Mouse (Mus musculus) hindbrain, embryonic 15.5 days (tissue): ENCODE measurements at regions not wholly inside any gene's neighbourhood (a gene's known extent, or its start where the extent isn't known, plus 50 kb on each side); places are given as distances from the start of the nearest gene placed in this dataset.

ENCODE experiments used
- ATAC-seq: fragments of 200-750 bp; cut with Nextera tagmentation; 2 replicates; pipeline ENCODE4 v1.8.0; 2017; ENCODE audit warnings: low read depth, moderate number of reproducible peaks, moderate TSS enrichment; ENCODE audit not compliant: low FRiP score
- H3K27ac ChIP-seq: fragments of 300-500 bp; sonication (generic); replicated peaks from 2 replicates; pipeline ENCODE4 v1.5.1; 2015; ENCODE audit warnings: mild to moderate bottlenecking, inconsistent platforms
- H3K27me3 ChIP-seq: fragments of 300-500 bp; sonication (generic); 2 replicates; pipeline ENCODE4 v1.6.1; 2015; ENCODE audit warnings: control low read depth, inconsistent platforms
- H3K36me3 ChIP-seq: fragments of 300-500 bp; sonication (generic); 2 replicates; pipeline ENCODE4 v1.6.1; 2015; ENCODE audit warnings: control low read depth, inconsistent platforms
- H3K4me1 ChIP-seq: fragments of 300-500 bp; sonication (generic); replicated peaks from 2 replicates; pipeline ENCODE4 v1.6.1; 2015; ENCODE audit warnings: control low read depth, inconsistent platforms
- H3K4me2 ChIP-seq: fragments of 300-500 bp; sonication (generic); 2 replicates; pipeline ENCODE4 v1.6.1; 2015; ENCODE audit warnings: moderate library complexity, mild to moderate bottlenecking, inconsistent platforms
- H3K4me3 ChIP-seq: fragments of 300-500 bp; sonication (generic); 2 replicates; pipeline ENCODE4 v1.5.1; 2015; ENCODE audit warnings: mild to moderate bottlenecking, inconsistent platforms
- H3K9ac ChIP-seq: fragments of 300-500 bp; sonication (generic); 2 replicates; pipeline ENCODE4 v1.6.1; 2015; ENCODE audit warnings: inconsistent platforms
- H3K9me3 ChIP-seq: fragments of 300-500 bp; sonication (generic); 2 replicates; pipeline ENCODE4 v1.6.1; 2016; ENCODE audit warnings: control low read depth, inconsistent platforms
- WGBS: fragments of 180-500 bp; shearing (Covaris S2); methylation state at CpG from one replicate; pipeline ENCODE4 v1.1.7; 2015; 5-methylcytosine and 5-hydroxymethylcytosine counted together

DNA sequence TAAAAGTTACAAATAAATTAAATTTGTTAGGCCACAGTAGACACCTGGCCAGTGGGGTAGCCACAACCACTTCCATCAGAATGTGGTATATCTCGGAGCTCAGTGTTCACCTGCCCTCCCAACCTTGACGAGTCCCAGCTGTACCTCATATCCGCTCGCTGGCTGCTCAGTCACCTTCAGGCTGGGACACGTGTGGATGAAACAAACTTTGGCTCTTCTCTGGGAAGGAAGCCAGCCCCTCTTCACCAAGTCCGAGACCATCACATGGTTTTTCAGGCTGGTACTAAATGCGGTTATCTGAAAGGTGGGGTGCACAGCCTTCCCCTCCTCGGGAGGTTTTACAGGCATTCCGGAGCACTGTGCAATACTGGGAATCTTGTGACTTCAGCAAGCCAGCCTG, 113.3 kb upstream of the D7Ertd443e start:
- no peaks in the 10 kb centered on the region for H3K9me3 ChIP-seq
- no peaks in the 10 kb centered on the region for H3K27me3 ChIP-seq
- H3K4me3 ChIP-seq, result no peak overlapping the region
- no peaks in the 10 kb centered on the region for H3K36me3 ChIP-seq
- WGBS, result 77% methylated on average over 9 of the region's 9 CpGs
- no peak overlapping the region for H3K9ac ChIP-seq
- no peak for ATAC-seq
- no peak overlapping the region for H3K4me2 ChIP-seq
- no peak overlapping the region for H3K27ac ChIP-seq
- H3K4me1 ChIP-seq, result no peaks in the 10 kb centered on the region

DNA sequence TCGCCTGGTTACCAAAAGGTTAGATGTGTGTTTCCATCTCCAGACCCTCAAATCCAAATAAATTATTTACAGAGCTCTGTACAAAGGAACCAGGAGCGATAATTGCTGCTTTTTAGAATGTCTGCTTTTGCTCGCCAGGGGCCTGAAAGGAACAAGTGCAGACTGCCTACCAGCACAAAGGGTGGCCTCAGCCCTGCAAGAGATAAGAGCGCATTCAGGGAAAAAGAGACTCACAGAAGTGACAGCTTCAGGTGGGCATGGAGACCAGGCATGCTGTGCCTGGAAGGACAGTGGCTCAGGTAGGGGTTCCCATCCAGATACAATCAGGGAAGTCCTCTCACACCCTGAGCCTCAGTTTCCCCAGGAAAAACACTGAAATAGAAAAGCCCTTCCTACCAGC, 114.0 kb upstream of the D7Ertd443e start:
- WGBS, result 44% methylated on average over 4 of the region's 4 CpGs
- H3K9ac ChIP-seq, result no peak overlapping the region

DNA sequence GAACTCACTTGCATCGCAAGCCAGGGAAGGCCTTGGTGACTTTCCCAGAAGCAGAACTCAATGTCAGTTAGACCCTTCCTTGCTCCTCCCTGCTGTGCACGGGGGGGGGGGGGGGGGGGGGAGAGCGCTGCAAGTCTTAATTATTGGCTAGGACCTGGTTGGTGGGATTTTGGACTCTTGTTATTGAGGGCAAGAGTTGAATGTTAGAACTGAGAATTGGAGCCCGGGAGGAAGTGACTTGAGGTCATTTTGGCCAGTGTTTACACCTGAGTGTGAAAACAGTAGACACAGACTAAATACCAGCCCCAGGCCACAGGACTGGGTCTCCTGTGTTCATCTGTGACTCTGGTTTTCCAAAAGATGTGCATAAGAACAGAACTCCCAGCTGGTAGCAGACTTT, 114.7 kb upstream of the D7Ertd443e start:
- Histone ChIP-seq H3K4me1 (no peaks in the 10 kb centered on the region), H3K9ac (no peak overlapping the region), H3K27ac (no peak overlapping the region), H3K4me3 (no peak overlapping the region), H3K4me2 (no peak overlapping the region), H3K27me3 (no peaks in the 10 kb centered on the region), H3K36me3 (no peaks in the 10 kb centered on the region), H3K9me3 (no peaks in the 10 kb centered on the region)
- no peak for ATAC-seq
- 47% methylated on average over 4 of the region's 4 CpGs for WGBS

More for the DNA sequence above, 114.0 kb upstream of the D7Ertd443e start:
- H3K36me3 ChIP-seq, result no peaks in the 10 kb centered on the region
- H3K27ac ChIP-seq, result no peak overlapping the region
- ATAC-seq, result no peak
- no peak overlapping the region for H3K4me2 ChIP-seq
- no peaks in the 10 kb centered on the region for H3K27me3 ChIP-seq
- no peaks in the 10 kb centered on the region for H3K9me3 ChIP-seq
- H3K4me3 ChIP-seq, result no peak overlapping the region
- no peaks in the 10 kb centered on the region for H3K4me1 ChIP-seq

DNA sequence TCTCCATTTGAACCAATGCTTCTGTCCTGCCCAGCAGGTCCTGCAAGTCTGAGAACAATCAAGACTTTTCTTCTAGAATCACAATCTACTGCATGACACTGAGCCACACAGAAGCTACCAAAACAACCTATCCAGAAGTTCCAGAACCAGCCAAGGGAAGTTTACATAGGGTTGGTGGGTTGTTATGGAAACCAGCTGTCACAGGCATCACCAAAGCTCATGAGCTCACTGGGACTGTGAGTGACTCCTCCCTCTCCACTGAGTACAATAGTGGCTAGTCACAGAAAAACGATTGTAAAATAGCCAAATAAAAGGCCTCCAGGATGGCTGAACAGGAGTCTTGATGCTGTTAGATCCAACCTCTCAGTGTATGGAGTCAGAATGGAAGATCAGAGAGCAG, 115.6 kb upstream of the D7Ertd443e start:
- H3K4me2 ChIP-seq, result no peak overlapping the region
- H3K27me3 ChIP-seq, result no peaks in the 10 kb centered on the region
- no peak overlapping the region for H3K9ac ChIP-seq
- H3K27ac ChIP-seq, result no peak overlapping the region
- no peak overlapping the region for H3K4me3 ChIP-seq
- 4% methylated on average over 1 of the region's 1 CpGs for WGBS
- ATAC-seq, result no peak
- H3K4me1 ChIP-seq, result no peaks in the 10 kb centered on the region
- no peaks in the 10 kb centered on the region for H3K9me3 ChIP-seq
- H3K36me3 ChIP-seq, result no peaks in the 10 kb centered on the region

GRCm38 (mm10) chr7:134510333-134510928, 125.0 kb upstream of the D7Ertd443e start:
- no peak for ATAC-seq
- WGBS, result 80% methylated on average over 6 of the region's 6 CpGs
- H3K36me3 ChIP-seq, result no peaks in the 10 kb centered on the region
- no peak overlapping the region for H3K27ac ChIP-seq
- H3K27me3 ChIP-seq, result no peaks in the 10 kb centered on the region
- H3K4me3 ChIP-seq, result no peak overlapping the region
- no peaks in the 10 kb centered on the region for H3K9me3 ChIP-seq
- no peaks in the 10 kb centered on the region for H3K4me1 ChIP-seq
- H3K9ac ChIP-seq, result no peak overlapping the region
- H3K4me2 ChIP-seq, result no peak overlapping the region

DNA sequence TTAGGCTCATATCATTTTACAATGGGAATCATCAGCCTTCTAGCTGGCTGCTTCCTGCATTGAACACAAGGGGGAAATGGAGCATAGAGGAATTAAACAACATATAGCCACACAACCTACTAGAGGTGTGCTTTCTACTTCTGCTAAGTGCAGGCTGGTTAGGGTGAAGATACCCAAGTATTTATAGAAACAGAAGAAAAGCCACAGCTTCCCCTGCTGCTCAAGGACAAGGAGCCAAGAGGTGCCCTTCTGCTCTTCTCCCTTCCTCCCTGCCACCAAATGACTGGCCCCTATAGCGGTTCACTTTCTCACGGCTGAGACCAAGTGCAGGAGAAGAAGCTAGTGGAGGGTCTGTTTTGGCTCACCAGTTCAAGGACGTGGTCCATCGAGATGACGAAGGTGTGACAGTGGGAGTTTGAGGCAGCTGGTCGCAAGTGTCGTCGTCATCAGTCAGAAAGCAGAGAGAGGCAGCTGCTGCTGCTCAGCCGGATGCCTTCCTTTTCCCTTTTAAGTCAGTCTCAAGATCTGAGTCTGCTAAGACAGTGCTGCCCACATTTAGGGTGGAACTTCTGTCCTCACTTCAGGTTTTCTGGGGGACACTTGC, 134.0 kb upstream of the D7Ertd443e start:
- WGBS, result 78% methylated on average over 9 of the region's 9 CpGs
- Histone ChIP-seq H3K4me1 (no peaks in the 10 kb centered on the region), H3K27me3 (no peaks in the 10 kb centered on the region), H3K27ac (no peak overlapping the region), H3K36me3 (no peaks in the 10 kb centered on the region), H3K4me3 (no peak overlapping the region), H3K9me3 (no peaks in the 10 kb centered on the region), H3K4me2 (no peak overlapping the region), H3K9ac (no peak overlapping the region)
- ATAC-seq, result no peak

- ATAC-seq, result no peak
- Histone ChIP-seq H3K9me3 (no peaks in the 10 kb centered on the region), H3K9ac (no peak overlapping the region), H3K4me2 (no peak overlapping the region), H3K27me3 (no peaks in the 10 kb centered on the region), H3K27ac (no peak overlapping the region), H3K4me1 (no peaks in the 10 kb centered on the region), H3K4me3 (no peak overlapping the region), H3K36me3 (no peaks in the 10 kb centered on the region)
- 85% methylated on average over 8 of the region's 8 CpGs for WGBS
These were observed 138.4 kb upstream of the D7Ertd443e start for GRCm38 (mm10) chr7:134523897-134524296.

- no peak for ATAC-seq
- Histone ChIP-seq H3K36me3 (no peaks in the 10 kb centered on the region), H3K4me2 (no peak overlapping the region), H3K4me3 (no peak overlapping the region), H3K9ac (no peak overlapping the region), H3K9me3 (no peaks in the 10 kb centered on the region), H3K4me1 (no peaks in the 10 kb centered on the region), H3K27me3 (no peaks in the 10 kb centered on the region), H3K27ac (no peak overlapping the region)
- 93% methylated on average over 1 of the region's 1 CpGs for WGBS
These were observed 139.6 kb upstream of the D7Ertd443e start for GRCm38 (mm10) chr7:134525041-134525440.

GRCm38 (mm10) chr7:134525461-134525860, 140.0 kb upstream of the D7Ertd443e start:
- ATAC-seq, result no peak
- Histone ChIP-seq H3K9me3 (no peaks in the 10 kb centered on the region), H3K4me3 (no peak overlapping the region), H3K27ac (no peak overlapping the region), H3K27me3 (no peaks in the 10 kb centered on the region), H3K36me3 (no peaks in the 10 kb centered on the region), H3K9ac (no peak overlapping the region), H3K4me2 (no peak overlapping the region), H3K4me1 (no peaks in the 10 kb centered on the region)
- WGBS, result 92% methylated on average over 2 of the region's 2 CpGs

DNA sequence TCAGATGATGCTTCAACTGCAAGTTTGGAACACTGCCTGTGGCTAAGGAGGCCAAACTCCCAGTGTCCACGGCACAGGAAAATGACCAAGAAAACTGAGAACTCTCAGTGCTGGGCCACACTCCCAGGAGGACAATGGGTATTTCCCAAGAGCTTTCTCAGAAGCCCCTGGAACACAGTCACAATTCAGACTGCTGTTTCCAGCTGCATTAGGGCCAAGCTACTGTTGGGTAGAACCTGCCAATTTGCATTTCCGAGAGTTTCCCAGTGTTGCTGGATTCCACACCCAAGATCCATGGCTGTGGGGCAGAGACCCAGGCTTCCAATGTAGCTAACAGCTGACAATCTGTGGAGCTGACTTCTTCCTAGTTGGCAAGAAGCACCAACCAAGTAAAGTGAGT, 141.9 kb upstream of the D7Ertd443e start:
- no peak for ATAC-seq
- H3K4me1 ChIP-seq, result no peaks in the 10 kb centered on the region
- no peak overlapping the region for H3K27ac ChIP-seq
- H3K9me3 ChIP-seq, result no peaks in the 10 kb centered on the region
- H3K9ac ChIP-seq, result no peak overlapping the region
- H3K4me2 ChIP-seq, result no peak overlapping the region
- 79% methylated on average over 2 of the region's 2 CpGs for WGBS
- H3K4me3 ChIP-seq, result no peak overlapping the region
- no peaks in the 10 kb centered on the region for H3K36me3 ChIP-seq
- no peaks in the 10 kb centered on the region for H3K27me3 ChIP-seq

DNA sequence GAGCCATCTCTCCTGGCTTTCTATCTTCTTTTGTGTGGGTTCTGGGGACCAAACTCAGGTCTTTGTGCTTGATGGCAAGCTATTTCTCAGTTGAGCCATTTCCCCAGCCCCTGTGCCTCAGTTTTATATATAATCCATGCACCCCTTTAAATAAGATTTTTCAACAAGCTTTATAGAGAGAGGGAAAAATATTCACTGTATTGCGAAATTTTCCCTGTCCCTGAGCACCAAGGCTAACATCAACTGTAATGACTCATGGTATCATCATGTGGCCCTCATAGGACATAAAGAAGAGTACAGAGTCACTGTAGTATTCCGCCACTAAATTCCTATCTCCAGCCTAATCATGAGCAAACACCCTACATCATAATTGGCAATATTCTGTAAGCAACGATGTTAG, 142.4 kb upstream of the Dock1 start:
- 85% methylated on average over 3 of the region's 3 CpGs for WGBS
- no peaks in the 10 kb centered on the region for H3K36me3 ChIP-seq
- H3K4me3 ChIP-seq, result no peak overlapping the region
- H3K4me2 ChIP-seq, result no peak overlapping the region
- ATAC-seq, result no peak
- no peak overlapping the region for H3K9ac ChIP-seq
- no peak overlapping the region for H3K27ac ChIP-seq
- H3K27me3 ChIP-seq, result no peaks in the 10 kb centered on the region
- no peaks in the 10 kb centered on the region for H3K4me1 ChIP-seq
- H3K9me3 ChIP-seq, result no peaks in the 10 kb centered on the region

- WGBS, result 83% methylated on average over 4 of the region's 4 CpGs
- ATAC-seq, result no peak
- no peaks in the 10 kb centered on the region for H3K9me3 ChIP-seq
These were observed 135.6 kb upstream of the Dock1 start for GRCm38 (mm10) chr7:134534821-134535220.

GRCm38 (mm10) chr7:134541699-134542098, 128.8 kb upstream of the Dock1 start:
- WGBS, result 70% methylated on average over 2 of the region's 2 CpGs
- Histone ChIP-seq H3K9ac (no peak overlapping the region), H3K27me3 (no peaks in the 10 kb centered on the region), H3K4me3 (no peak overlapping the region), H3K9me3 (no peaks in the 10 kb centered on the region), H3K4me2 (no peak overlapping the region), H3K27ac (no peak overlapping the region), H3K4me1 (no peaks in the 10 kb centered on the region), H3K36me3 (no peaks in the 10 kb centered on the region)
- no peak for ATAC-seq

More at GRCm38 (mm10) chr7:134534821-134535220, 135.6 kb upstream of the Dock1 start:
- Histone ChIP-seq H3K27ac (no peak overlapping the region), H3K4me1 (no peaks in the 10 kb centered on the region), H3K4me2 (no peak overlapping the region), H3K27me3 (no peaks in the 10 kb centered on the region), H3K4me3 (no peak overlapping the region), H3K36me3 (no peaks in the 10 kb centered on the region), H3K9ac (no peak overlapping the region)
